Mouse (Mus musculus) testis, adult 2 months (tissue): ENCODE results near the gene Gatad2a.

ENCODE experiments used
- CTCF ChIP-seq: fragments of 200-500 bp; IDR thresholded peaks from 2 replicates; pipeline ENCODE4 v1.5.1; 2012; ENCODE audit warnings: low read depth, mild to moderate bottlenecking, inconsistent platforms, low read length, moderate library complexity; ENCODE audit not compliant: control insufficient read depth, insufficient read depth, insufficient replicate concordance
- POLR2A ChIP-seq: fragments of 200-500 bp; IDR thresholded peaks from 2 replicates; pipeline ENCODE4 v1.6.1; 2012; ENCODE audit warnings: low read depth, mild to moderate bottlenecking, inconsistent platforms, low read length, moderate library complexity; ENCODE audit not compliant: control insufficient read depth

- TF ChIP-seq CTCF, result no peak
- TF ChIP-seq POLR2A, result no peak
Measured at GRCm38 (mm10) chr8:69915748-69916147, 80.4 kb downstream of the Gatad2a start.
